Mouse (Mus musculus) skeletal muscle tissue, adult 2 months (tissue): ENCODE data around the gene Gm5728.
"Not testable (repeated sequence)": the region's sequence is repeated elsewhere in the genome, so short reads cannot be mapped to it uniquely, and the experiment has no call there.

Experiments used
- DNase-seq: peaks from one replicate; pipeline ENCODE4 v3.0.0-alpha.2; 2012; ENCODE audit warnings: low read depth, low spot score

Gm5728 gene

DNA sequence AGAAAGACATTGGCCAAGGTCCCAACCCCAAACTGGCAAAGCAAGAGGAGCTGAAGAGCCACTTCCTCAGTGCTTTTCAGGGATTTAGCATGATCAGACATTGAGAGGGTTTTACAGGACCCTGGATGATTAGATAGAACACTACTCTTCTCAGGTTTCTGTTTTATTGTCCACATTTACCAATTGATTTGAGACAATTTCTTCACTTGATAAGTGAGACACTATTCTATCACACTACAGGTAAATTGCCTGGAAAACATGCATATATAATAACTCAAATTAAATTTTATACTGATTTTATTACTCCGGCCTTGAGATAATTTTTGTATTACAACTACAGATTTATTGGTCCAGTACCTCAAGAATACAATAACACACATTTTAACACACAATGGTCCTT lies at the start of gene Gm5728:
Gm5728 (minus strand) TSS at position 101 of the 400 bp plus-strand sequence.
- DNase-seq = not testable (repeated sequence)

DNA sequence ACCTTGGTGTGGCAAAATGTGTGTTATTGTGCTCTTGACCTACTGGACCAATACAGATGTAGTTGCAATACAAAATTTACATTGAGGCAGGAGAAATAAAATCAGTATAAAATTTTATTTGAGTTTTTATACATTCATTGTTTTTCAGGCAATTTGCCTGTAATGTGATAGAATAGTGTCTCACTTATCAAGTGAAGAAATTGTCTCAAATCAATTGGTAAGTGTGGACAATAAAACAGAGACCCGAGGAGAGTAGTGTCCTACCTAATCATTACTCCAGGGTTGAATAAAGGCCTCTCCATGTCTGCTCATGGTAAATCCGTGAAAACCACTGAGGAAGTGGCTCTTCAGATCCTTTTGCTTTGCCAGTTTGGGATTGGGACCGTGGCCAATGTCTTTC lies 42.4 kb upstream of the Gm5728 start, which contains the start of gene Vmn1r100:
Vmn1r100 (plus strand) TSS at position 301 of the 400 bp plus-strand sequence.
- DNase-seq = not testable (repeated sequence)

DNA sequence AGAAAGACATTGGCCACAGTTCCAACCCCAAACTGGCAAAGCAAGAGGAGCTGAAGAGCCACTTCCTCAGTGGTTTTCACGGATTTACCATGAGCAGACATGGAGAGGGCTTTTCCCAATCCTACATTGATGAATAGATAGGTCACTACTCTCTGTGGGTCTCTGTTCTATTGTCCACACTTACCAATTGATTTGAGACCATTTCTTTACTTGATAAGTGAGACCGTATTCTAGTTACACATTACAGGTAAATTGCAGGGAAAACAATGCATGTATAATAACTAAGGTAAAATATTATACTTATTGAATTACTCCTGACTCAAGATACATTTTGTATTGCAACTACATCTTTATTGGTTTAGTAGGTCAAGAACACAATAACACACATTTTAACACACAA lies 41.2 kb downstream of the Gm5728 start, which contains the start of gene Gm4133:
Gm4133 (minus strand) TSS at position 101 of the 400 bp plus-strand sequence.
- DNase-seq = not testable (repeated sequence)
